Mouse (Mus musculus) midbrain, embryonic 16.5 days (tissue): Measurements from ENCODE around the gene Plekha7. TPM values are rescaled to one million over a fixed set of nuclear protein-coding genes. Genes with fewer than 3 reads are reported as not detected.

Source experiments
- ATAC-seq: fragments of 200-750 bp; cut with Nextera tagmentation; 2 replicates; pipeline ENCODE4 v1.8.0; 2017; ENCODE audit warnings: moderate TSS enrichment
- H3K27ac ChIP-seq: fragments of 300-500 bp; sonication (generic); 2 replicates; pipeline ENCODE4 v1.5.1; 2014; ENCODE audit warnings: mild to moderate bottlenecking, low read length, mixed read lengths
- H3K27me3 ChIP-seq: fragments of 300-500 bp; sonication (generic); 2 replicates; pipeline ENCODE4 v1.6.1; 2014; ENCODE audit warnings: low read depth, low read length, mixed read lengths; ENCODE audit not compliant: control insufficient read depth, insufficient read depth
- H3K36me3 ChIP-seq: fragments of 300-500 bp; sonication (generic); 2 replicates; pipeline ENCODE4 v1.6.1; 2014; ENCODE audit warnings: mild to moderate bottlenecking, low read length, moderate library complexity, mixed read lengths; ENCODE audit not compliant: control insufficient read depth, insufficient read depth
- H3K4me1 ChIP-seq: fragments of 300-500 bp; sonication (generic); 2 replicates; pipeline ENCODE4 v1.6.1; 2014; ENCODE audit warnings: mild to moderate bottlenecking, low read length, mixed read lengths; ENCODE audit not compliant: control insufficient read depth, insufficient read depth
- H3K4me2 ChIP-seq: fragments of 300-500 bp; sonication (generic); 2 replicates; pipeline ENCODE4 v1.6.1; 2014; ENCODE audit warnings: mild to moderate bottlenecking, low read length, mixed read lengths
- H3K4me3 ChIP-seq: fragments of 300-500 bp; sonication (generic); 2 replicates; pipeline ENCODE4 v1.5.1; 2014; ENCODE audit warnings: low read depth, mild to moderate bottlenecking, low read length, moderate library complexity, mixed read lengths
- H3K9ac ChIP-seq: fragments of 300-500 bp; sonication (generic); 2 replicates; pipeline ENCODE4 v1.6.1; 2014; ENCODE audit warnings: low read depth, low read length, mixed read lengths
- H3K9me3 ChIP-seq: fragments of 300-500 bp; sonication (generic); replicated peaks from 2 replicates; pipeline ENCODE4 v1.6.1; 2014; ENCODE audit warnings: mild to moderate bottlenecking, low read length, mixed read lengths; ENCODE audit not compliant: control insufficient read depth, poor library complexity, severe bottlenecking
- WGBS: fragments of 180-500 bp; shearing (Covaris S2); extraction: QIAGEN DNeasy Blood & Tissue Kit; methylation state at CpG from one replicate; pipeline ENCODE4 v1.1.7; 2014; 5-methylcytosine and 5-hydroxymethylcytosine counted together
- polyA plus RNA-seq: library from polyadenylated mRNA; unstranded; fragments of >200 nt; fragmentation: Nextera tagmentation; extraction: Ambion mirVana; gene quantifications from 2 replicates; pipeline ENCODE4 v1.2.1, GENCODE M21; 2015

Plekha7 gene
- polyA plus RNA-seq, 1 experiment from 2014 or later: 12.8 TPM

GRCm38 (mm10) chr7:116327901-116328300, 19.7 kb upstream of the Plekha7 start:
- Histone ChIP-seq H3K9ac (no peak overlapping the region), H3K4me2 (no peak overlapping the region), H3K36me3 (peaks cover 19% of the 10 kb centered on the region), H3K9me3 (no peaks in the 10 kb centered on the region), H3K4me3 (no peak overlapping the region), H3K27ac (no peak overlapping the region), H3K4me1 (peaks cover 4% of the 10 kb centered on the region), H3K27me3 (no peaks in the 10 kb centered on the region)
- no peak for ATAC-seq
- 98% methylated on average over 5 of the region's 5 CpGs for WGBS

GRCm38 (mm10) chr7:116323331-116323964, 15.3 kb upstream of the Plekha7 start:
- no peak overlapping the region for H3K9ac ChIP-seq
- H3K27me3 ChIP-seq: no peaks in the 10 kb centered on the region
- H3K27ac ChIP-seq: no peak overlapping the region
- no peak overlapping the region for H3K4me2 ChIP-seq
- H3K9me3 ChIP-seq: no peaks in the 10 kb centered on the region
- ATAC-seq: peak; percentile 51; the same call in 1 of the 2 replicates
- no peaks in the 10 kb centered on the region for H3K4me1 ChIP-seq
- no peaks in the 10 kb centered on the region for H3K36me3 ChIP-seq
- 32% methylated on average over 10 of the region's 10 CpGs for WGBS
- no peak overlapping the region for H3K4me3 ChIP-seq

- no peak overlapping the region for H3K9ac ChIP-seq
- no peak overlapping the region for H3K4me3 ChIP-seq
- no peaks in the 10 kb centered on the region for H3K36me3 ChIP-seq
- H3K4me1 ChIP-seq: peaks cover 17% of the 10 kb centered on the region
- no peak overlapping the region for H3K4me2 ChIP-seq
- H3K9me3 ChIP-seq: no peaks in the 10 kb centered on the region
- ATAC-seq: no peak
- no peak overlapping the region for H3K27ac ChIP-seq
- WGBS: 26% methylated on average over 9 of the region's 9 CpGs
- peaks cover 5% of the 10 kb centered on the region for H3K27me3 ChIP-seq
Measured at GRCm38 (mm10) chr7:116309456-116309855, 1.3 kb upstream of the Plekha7 start.

DNA sequence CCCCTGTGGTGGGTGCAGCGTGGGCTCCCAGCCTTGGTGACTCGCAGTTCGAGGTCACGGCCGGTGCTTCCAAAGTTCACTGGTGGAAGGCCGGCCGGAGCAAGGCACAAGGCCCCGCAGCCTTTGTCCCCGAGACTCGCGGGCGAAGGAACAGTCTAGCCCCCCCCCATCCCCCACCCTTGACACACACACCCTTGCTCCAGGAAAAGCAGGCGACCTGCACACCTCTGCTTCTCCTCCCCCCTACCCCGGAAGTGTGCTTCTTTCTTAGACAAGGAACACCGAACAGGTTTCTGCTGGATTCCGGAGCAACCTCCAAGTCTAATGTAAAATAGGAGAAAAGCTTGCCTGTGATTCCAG, 436 bp upstream of the Plekha7 start:
- 0 out of 2 replicates have a peak, but pooled peaks have one; percentile 9 for ATAC-seq
- Histone ChIP-seq H3K9me3 (no peaks in the 10 kb centered on the region), H3K4me1 (peaks cover 17% of the 10 kb centered on the region), H3K27me3 (peaks cover 5% of the 10 kb centered on the region), H3K4me3 (peak overlapping the region; percentile 51), H3K27ac (no peak overlapping the region), H3K4me2 (peak overlapping the region; percentile 86), H3K9ac (peak overlapping the region; percentile 54), H3K36me3 (no peaks in the 10 kb centered on the region)
- WGBS: 2% methylated on average over 16 of the region's 16 CpGs

GRCm38 (mm10) chr7:116307099-116307870, 891 bp downstream of the Plekha7 start:
- H3K4me3 ChIP-seq: peak overlapping the region; percentile 51
- WGBS: under 1% methylated on average over 58 of the region's 63 CpGs
- H3K27me3 ChIP-seq: peaks cover 5% of the 10 kb centered on the region
- H3K27ac ChIP-seq: no peak overlapping the region; the same call in 1 of the 2 replicates
- H3K36me3 ChIP-seq: no peaks in the 10 kb centered on the region
- H3K9me3 ChIP-seq: no peaks in the 10 kb centered on the region
- H3K4me1 ChIP-seq: peaks cover 17% of the 10 kb centered on the region
- H3K4me2 ChIP-seq: peak overlapping the region; percentile 86
- ATAC-seq: peak; percentile 86
- H3K9ac ChIP-seq: peak overlapping the region; percentile 54

DNA sequence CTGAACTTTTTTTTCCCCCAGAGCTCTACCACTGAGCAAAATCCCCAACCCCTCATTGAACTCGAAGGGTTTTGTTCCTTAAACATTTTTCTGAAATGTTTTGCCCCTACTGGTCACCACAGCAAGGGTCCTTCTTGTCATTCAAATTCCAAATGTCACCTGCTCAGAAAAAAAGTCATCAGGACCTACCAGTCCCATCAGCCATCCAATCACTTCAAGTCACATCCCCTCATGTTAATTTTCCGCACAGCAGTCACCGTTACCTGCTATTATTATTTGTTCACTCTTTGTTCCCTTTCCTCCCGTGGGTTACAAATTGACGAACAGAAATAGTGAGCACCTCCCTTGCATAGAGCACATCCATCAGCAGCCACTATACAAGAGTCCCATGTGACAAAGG, 1.6 kb downstream of the Plekha7 start:
- H3K4me3 ChIP-seq: peak overlapping the region; percentile 51
- H3K36me3 ChIP-seq: no peaks in the 10 kb centered on the region
- 6% methylated on average over 5 of the region's 5 CpGs for WGBS
- H3K9ac ChIP-seq: no peak overlapping the region
- ATAC-seq: 0 out of 2 replicates have a peak, but pooled peaks have one; percentile 1
- H3K9me3 ChIP-seq: no peaks in the 10 kb centered on the region
- H3K27me3 ChIP-seq: peaks cover 5% of the 10 kb centered on the region
- peak overlapping the region; percentile 86 for H3K4me2 ChIP-seq
- H3K4me1 ChIP-seq: peaks cover 17% of the 10 kb centered on the region
- no peak overlapping the region for H3K27ac ChIP-seq

GRCm38 (mm10) chr7:116301661-116302311, 6.4 kb downstream of the Plekha7 start:
- no peak overlapping the region for H3K9ac ChIP-seq
- 91% methylated on average over 5 of the region's 5 CpGs for WGBS

GRCm38 (mm10) chr7:116301144-116301543, 7.0 kb downstream of the Plekha7 start:
- Histone ChIP-seq H3K27ac (no peak overlapping the region), H3K4me3 (no peak overlapping the region), H3K4me1 (no peaks in the 10 kb centered on the region), H3K27me3 (no peaks in the 10 kb centered on the region), H3K9me3 (no peaks in the 10 kb centered on the region), H3K4me2 (no peak overlapping the region), H3K9ac (no peak overlapping the region), H3K36me3 (no peaks in the 10 kb centered on the region)
- ATAC-seq: no peak
- 91% methylated on average over 4 of the region's 4 CpGs for WGBS

More at GRCm38 (mm10) chr7:116301661-116302311, 6.4 kb downstream of the Plekha7 start:
- ATAC-seq: no peak
- no peak overlapping the region for H3K27ac ChIP-seq
- H3K4me3 ChIP-seq: no peak overlapping the region
- peaks cover 1% of the 10 kb centered on the region; the same call in 1 of the 2 replicates for H3K4me1 ChIP-seq
- H3K4me2 ChIP-seq: no peak overlapping the region
- no peaks in the 10 kb centered on the region for H3K36me3 ChIP-seq
- H3K9me3 ChIP-seq: no peaks in the 10 kb centered on the region
- H3K27me3 ChIP-seq: peaks cover 2% of the 10 kb centered on the region

DNA sequence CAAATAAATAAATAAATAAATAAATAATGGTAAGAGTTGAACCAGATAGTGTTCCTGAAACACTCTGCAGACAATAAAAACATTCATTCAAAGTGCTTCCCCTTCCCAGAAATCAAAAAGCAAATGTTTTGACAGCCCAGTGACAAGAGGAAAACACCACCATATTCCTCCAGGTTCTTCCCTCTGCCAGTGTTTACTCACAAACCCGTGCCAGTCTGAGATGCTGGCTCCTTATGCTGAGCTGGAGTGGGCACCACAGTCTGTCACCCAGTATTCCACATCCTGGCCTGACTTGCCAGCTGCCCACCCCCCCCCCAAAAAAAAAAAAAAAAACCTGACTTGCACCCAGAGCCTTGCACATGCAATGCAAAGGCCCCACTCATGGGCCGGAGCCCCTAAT, 9.3 kb downstream of the Plekha7 start:
- no peaks in the 10 kb centered on the region for H3K9me3 ChIP-seq
- WGBS: 88% methylated on average over 2 of the region's 2 CpGs
- H3K4me3 ChIP-seq: no peak overlapping the region
- no peak overlapping the region for H3K27ac ChIP-seq
- no peak overlapping the region for H3K9ac ChIP-seq
- H3K4me1 ChIP-seq: no peaks in the 10 kb centered on the region
- H3K4me2 ChIP-seq: no peak overlapping the region
- ATAC-seq: no peak
- no peaks in the 10 kb centered on the region for H3K27me3 ChIP-seq
- no peaks in the 10 kb centered on the region for H3K36me3 ChIP-seq
